Mouse (Mus musculus): Measurements from ENCODE around the gene Ifi35. TPM values are rescaled to one million over a fixed set of nuclear protein-coding genes. Genes with fewer than 3 reads are reported as not detected.

The Ifi35 gene
- polyA plus RNA-seq (2015; fragmentation: Nextera tagmentation; extraction: Ambion mirVana): 100 and 102 TPM in 2 replicates

DNA sequence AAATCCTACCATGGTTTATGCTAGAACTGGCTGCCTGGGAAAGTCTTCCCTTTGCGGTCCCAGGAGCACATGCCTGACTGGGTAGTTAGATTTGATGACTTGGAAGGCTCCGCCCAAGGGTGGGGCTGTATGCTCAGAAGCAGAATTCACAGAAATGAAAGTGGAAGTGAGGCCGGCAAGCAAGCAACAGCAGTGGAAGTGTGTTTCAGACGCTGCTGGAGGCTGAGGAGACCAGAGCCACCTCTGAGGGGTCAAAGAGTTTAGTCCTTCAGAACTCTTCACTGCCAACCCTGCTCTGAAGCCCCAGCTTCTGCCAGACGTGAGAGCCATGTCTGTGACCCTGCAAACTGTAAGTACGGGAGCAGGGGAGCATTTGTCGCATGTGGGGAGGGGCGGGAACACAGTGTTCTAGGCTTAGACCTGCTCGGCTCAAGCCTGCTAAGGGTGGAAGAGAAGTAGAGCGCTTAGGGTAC is at the start of gene Ifi35:
Gene Ifi35, plus strand, starts transcription at position 134 of the 473 bp plus-strand sequence.
- Histone ChIP-seq H3K9me3 (ENCODE audit: control insufficient read depth) (no peaks in the 10 kb centered on the region), H3K36me3 (ENCODE audit: control insufficient read depth, insufficient read depth) (peaks cover 25% of the 10 kb centered on the region), H3K9ac (ENCODE audit: low read depth, low read length) (peak within 1 kb of the TSS; percentile 69), H3K4me2 (replicated peaks; ENCODE audit: low read depth) (peak within 1 kb of the TSS; percentile 66), H3K4me3 (ENCODE audit: low read depth, low read length) (peak within 1 kb of the TSS; percentile 58), H3K27ac (ENCODE audit: low read depth, low read length) (peak within 1 kb of the TSS; percentile 92), H3K27me3 (replicated peaks; ENCODE audit: control insufficient read depth, insufficient read depth, low read length) (no peaks in the 10 kb centered on the region), H3K4me1 (replicated peaks; ENCODE audit: control insufficient read depth, insufficient read depth, low read length) (peaks cover 8% of the 10 kb centered on the region; the same call in 1 of the 2 replicates)
- TF ChIP-seq CTCF (IDR thresholded peaks at IDR 0.05; ENCODE audit: low read depth): 0 out of 2 replicates have a peak, but pooled peaks have one; percentile 10
- peak; percentile 71 for ATAC-seq
- 10% methylated on average over 10 of the region's 10 CpGs for WGBS

DNA sequence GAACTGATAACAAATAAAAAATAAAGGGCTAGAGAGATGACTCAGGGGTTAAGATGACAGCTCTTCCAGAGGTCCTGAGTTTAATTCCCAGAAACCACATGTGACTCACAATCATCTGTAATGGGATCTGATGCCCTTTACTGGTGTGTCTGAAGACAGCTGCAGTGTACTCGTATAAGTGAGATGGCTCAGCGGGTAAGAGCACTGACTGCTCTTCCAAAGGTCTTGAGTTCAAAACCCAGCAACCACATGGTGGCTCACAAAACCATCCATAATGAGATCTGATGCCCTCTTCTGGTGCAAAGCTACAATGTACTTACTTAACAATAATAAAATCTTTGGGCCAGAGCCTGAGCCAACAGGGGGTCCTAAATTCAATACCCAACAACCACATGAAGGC is 32.9 kb upstream of the Ifi35 start:
- peak; percentile 33; the same call in 1 of the 2 replicates for TF ChIP-seq CTCF (IDR thresholded peaks at IDR 0.05; ENCODE audit: low read depth)
- H3K4me3 ChIP-seq (ENCODE audit: low read depth, low read length): no peak overlapping the region
- H3K27ac ChIP-seq (ENCODE audit: low read depth, low read length): no peak overlapping the region
- peaks cover 29% of the 10 kb centered on the region for H3K36me3 ChIP-seq (ENCODE audit: control insufficient read depth, insufficient read depth)
- no peak overlapping the region for H3K9ac ChIP-seq (ENCODE audit: low read depth, low read length)
- no peaks in the 10 kb centered on the region for H3K9me3 ChIP-seq (ENCODE audit: control insufficient read depth)
- H3K4me2 ChIP-seq (replicated peaks; ENCODE audit: low read depth): no peak overlapping the region
- WGBS: 76% methylated on average over 2 of the region's 2 CpGs
- no peaks in the 10 kb centered on the region for H3K27me3 ChIP-seq (replicated peaks; ENCODE audit: control insufficient read depth, insufficient read depth, low read length)
- no peak for ATAC-seq
- H3K4me1 ChIP-seq (replicated peaks; ENCODE audit: control insufficient read depth, insufficient read depth, low read length): no peaks in the 10 kb centered on the region

DNA sequence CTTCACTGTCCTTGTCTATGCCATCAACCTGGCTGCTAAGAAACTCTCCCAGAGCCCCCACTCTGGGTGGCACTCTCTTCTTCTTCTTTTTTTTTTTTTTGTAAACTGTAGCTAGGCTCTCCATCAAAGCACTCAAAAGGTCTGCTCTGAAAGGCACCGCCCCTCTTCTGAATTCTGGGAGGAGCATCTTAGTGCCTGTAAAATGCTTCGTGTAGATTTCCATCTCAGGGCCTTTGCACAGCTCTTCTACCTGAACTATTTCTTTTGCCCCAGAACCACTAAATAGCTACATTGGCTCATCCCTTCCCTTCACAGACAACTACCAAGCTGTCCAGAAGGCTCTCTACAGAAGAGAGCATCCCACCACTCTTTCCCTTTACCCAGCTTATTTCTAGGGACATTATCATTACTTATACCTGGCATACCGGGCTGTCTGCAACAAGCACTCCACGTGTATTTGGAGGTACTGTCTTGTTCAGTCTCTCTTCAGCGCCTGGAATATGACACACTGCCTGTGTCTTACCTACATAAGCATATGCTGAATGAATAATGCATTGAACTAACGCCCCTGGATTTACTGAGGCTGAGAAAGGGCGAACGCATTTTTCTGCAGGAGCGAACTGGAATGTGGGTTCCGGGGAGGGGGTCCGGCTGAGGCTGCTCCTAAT is 31.6 kb upstream of the Ifi35 start:
- Histone ChIP-seq H3K27me3 (replicated peaks; ENCODE audit: control insufficient read depth, insufficient read depth, low read length) (no peaks in the 10 kb centered on the region), H3K9me3 (ENCODE audit: control insufficient read depth) (no peaks in the 10 kb centered on the region), H3K36me3 (ENCODE audit: control insufficient read depth, insufficient read depth) (peaks cover 17% of the 10 kb centered on the region; the same call in 1 of the 2 replicates), H3K4me1 (replicated peaks; ENCODE audit: control insufficient read depth, insufficient read depth, low read length) (no peaks in the 10 kb centered on the region), H3K27ac (ENCODE audit: low read depth, low read length) (peak overlapping the region; percentile 57; the same call in 1 of the 2 replicates), H3K9ac (ENCODE audit: low read depth, low read length) (peak overlapping the region; percentile 80), H3K4me2 (replicated peaks; ENCODE audit: low read depth) (peak overlapping the region; percentile 84), H3K4me3 (ENCODE audit: low read depth, low read length) (peak overlapping the region; percentile 80)
- WGBS: under 1% methylated on average over 11 of the region's 11 CpGs
- TF ChIP-seq CTCF (IDR thresholded peaks at IDR 0.05; ENCODE audit: low read depth): no peak
- no peak for ATAC-seq

DNA sequence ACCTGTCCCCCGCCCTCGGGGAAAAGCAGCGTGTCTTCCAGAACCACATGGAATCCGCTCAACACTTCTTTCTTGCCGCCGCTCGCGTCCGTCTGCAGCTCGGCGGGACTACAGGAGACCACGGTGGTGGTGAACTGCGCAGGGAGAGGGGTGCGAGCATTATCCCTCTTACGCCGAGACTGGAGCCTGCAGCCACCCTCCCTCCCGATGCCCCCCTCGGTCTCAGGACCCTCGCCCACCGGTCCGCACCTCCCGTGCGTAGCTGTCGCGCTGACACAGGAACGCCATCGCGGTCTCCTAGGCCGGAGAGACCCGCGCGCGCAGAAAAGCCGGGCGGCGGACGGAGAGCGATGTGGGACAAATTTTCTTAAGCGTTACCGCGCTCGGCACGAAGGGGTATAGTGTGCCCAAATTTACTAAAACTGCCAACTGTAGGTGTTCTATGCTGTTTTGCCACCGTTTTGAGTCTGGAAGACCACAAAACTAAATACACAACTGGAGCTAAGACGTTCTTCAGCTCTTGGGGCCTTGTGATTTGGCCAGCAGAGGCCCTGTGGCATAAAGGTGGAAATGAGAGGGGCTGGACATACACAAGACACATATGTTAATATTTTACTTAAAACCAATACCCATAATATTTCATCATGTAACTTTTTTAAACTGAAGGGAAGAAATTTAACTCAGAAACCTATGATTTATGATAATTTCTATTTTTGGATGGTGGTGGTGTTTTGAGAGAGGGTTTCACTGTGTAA is 30.9 kb upstream of the Ifi35 start, which contains the start of gene Aarsd1:
Gene Aarsd1, minus strand, starts transcription at position 515 of the 755 bp plus-strand sequence.
- Histone ChIP-seq H3K9me3 (ENCODE audit: control insufficient read depth) (no peaks in the 10 kb centered on the region), H3K9ac (ENCODE audit: low read depth, low read length) (peak within 1 kb of the TSS; percentile 80), H3K4me2 (replicated peaks; ENCODE audit: low read depth) (peak within 1 kb of the TSS; percentile 84), H3K27ac (ENCODE audit: low read depth, low read length) (peak within 1 kb of the TSS; percentile 57; the same call in 1 of the 2 replicates), H3K4me3 (ENCODE audit: low read depth, low read length) (peak within 1 kb of the TSS; percentile 80), H3K36me3 (ENCODE audit: control insufficient read depth, insufficient read depth) (peaks cover 10% of the 10 kb centered on the region; the same call in 1 of the 2 replicates), H3K27me3 (replicated peaks; ENCODE audit: control insufficient read depth, insufficient read depth, low read length) (no peaks in the 10 kb centered on the region), H3K4me1 (replicated peaks; ENCODE audit: control insufficient read depth, insufficient read depth, low read length) (no peaks in the 10 kb centered on the region)
- WGBS: under 1% methylated on average over 44 of the region's 45 CpGs
- peak; percentile 76 for ATAC-seq
- TF ChIP-seq CTCF (IDR thresholded peaks at IDR 0.05; ENCODE audit: low read depth): no peak

DNA sequence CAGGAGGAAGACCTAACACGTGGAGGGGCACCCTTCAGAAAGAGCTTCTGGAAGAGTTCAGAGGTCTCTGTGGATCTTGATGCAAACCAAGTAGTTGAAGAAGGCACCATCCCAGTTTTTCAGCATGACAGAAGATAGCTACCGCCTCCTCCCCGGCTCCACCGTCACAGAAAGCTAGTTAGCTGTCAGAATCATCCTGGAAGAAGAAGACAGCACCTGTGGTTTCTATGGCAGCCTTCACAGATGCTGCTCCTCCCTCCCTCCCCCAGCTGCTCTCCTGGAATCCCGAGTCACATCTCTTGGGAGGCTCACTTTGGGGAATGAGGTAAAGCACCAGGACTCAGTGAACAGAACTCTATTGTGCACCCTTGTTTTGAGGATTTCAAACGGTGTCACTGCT is 29.2 kb upstream of the Ifi35 start:
- Histone ChIP-seq H3K4me3 (ENCODE audit: low read depth, low read length) (no peak overlapping the region), H3K27me3 (replicated peaks; ENCODE audit: control insufficient read depth, insufficient read depth, low read length) (no peaks in the 10 kb centered on the region), H3K36me3 (ENCODE audit: control insufficient read depth, insufficient read depth) (no peaks in the 10 kb centered on the region), H3K27ac (ENCODE audit: low read depth, low read length) (no peak overlapping the region), H3K9ac (ENCODE audit: low read depth, low read length) (no peak overlapping the region), H3K4me2 (replicated peaks; ENCODE audit: low read depth) (no peak overlapping the region), H3K9me3 (ENCODE audit: control insufficient read depth) (no peaks in the 10 kb centered on the region), H3K4me1 (replicated peaks; ENCODE audit: control insufficient read depth, insufficient read depth, low read length) (no peaks in the 10 kb centered on the region)
- TF ChIP-seq CTCF (IDR thresholded peaks at IDR 0.05; ENCODE audit: low read depth): no peak
- ATAC-seq: no peak
- WGBS: 64% methylated on average over 6 of the region's 6 CpGs

DNA sequence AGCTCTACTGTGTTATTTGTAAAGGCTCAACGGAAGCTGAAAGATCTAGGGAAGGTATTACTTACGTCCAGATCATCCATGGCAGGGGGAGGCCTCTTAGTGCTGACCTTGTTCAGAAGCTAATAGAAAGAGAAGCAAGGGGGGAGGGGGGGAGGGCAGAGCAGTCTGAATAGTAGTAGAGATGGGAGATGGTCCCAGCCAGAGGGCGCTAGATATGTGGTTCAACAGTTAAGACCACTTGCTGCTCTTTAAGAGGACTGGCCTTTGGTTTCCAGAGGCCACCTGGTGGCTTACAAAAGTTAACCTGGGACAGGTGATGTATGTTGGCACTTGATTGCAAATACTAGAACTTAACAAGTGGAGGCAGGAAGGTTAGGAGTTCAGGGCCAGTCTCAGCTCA is 28.6 kb upstream of the Ifi35 start:
- no peak overlapping the region for H3K4me2 ChIP-seq (replicated peaks; ENCODE audit: low read depth)
- no peaks in the 10 kb centered on the region for H3K36me3 ChIP-seq (ENCODE audit: control insufficient read depth, insufficient read depth)
- H3K4me1 ChIP-seq (replicated peaks; ENCODE audit: control insufficient read depth, insufficient read depth, low read length): no peaks in the 10 kb centered on the region
- 43% methylated on average over 3 of the region's 3 CpGs for WGBS
- no peak overlapping the region for H3K9ac ChIP-seq (ENCODE audit: low read depth, low read length)
- no peaks in the 10 kb centered on the region for H3K9me3 ChIP-seq (ENCODE audit: control insufficient read depth)
- ATAC-seq: no peak
- no peaks in the 10 kb centered on the region for H3K27me3 ChIP-seq (replicated peaks; ENCODE audit: control insufficient read depth, insufficient read depth, low read length)
- H3K27ac ChIP-seq (ENCODE audit: low read depth, low read length): no peak overlapping the region
- H3K4me3 ChIP-seq (ENCODE audit: low read depth, low read length): no peak overlapping the region
- peak; percentile 55 for TF ChIP-seq CTCF (IDR thresholded peaks at IDR 0.05; ENCODE audit: low read depth)
